Mouse (Mus musculus) kidney, postnatal 36 days (tissue): ENCODE results near the gene Ccar1.
"Not testable (repeated sequence)": the region's sequence is repeated elsewhere in the genome, so short reads cannot be mapped to it uniquely, and the experiment has no call there.

Experiments used
- DNase-seq, 2 experiments: peaks; one replicate each; pipeline ENCODE4 v3.0.0; 2021 to 2022; ENCODE audit warnings: mixed read lengths in 2 of 2

Gene Ccar1

GRCm38 (mm10) chr10:62724936-62725335 lies 67.2 kb downstream of the Ccar1 start:
- DNase-seq: no peak

DNA sequence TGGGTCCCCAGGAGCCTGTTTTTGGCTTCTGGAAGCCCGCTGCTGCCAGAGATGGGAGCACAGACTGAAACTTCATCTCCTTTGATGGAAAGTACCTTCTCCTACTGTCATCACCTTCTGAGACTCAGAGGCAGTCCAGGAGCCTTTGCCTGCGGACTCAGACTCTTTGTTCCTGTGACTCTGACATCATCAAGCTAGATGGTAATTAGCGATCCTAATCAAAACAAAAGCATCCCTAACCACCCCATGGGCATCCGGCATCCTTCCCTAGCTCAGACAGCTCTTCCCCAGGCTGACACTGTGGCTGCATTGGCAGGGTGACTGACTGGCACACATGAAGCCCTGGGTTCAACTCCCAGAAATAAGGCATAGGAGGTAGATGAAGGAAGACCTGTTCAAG lies 69.4 kb downstream of the Ccar1 start:
- DNase-seq: no peak

- DNase-seq: not testable (repeated sequence)
Observed at GRCm38 (mm10) chr10:62720574-62720973, 71.5 kb downstream of the Ccar1 start.

GRCm38 (mm10) chr10:62713457-62713856 lies 78.6 kb downstream of the Ccar1 start:
- DNase-seq: peak in 1 of 2 experiments; percentile 15

GRCm38 (mm10) chr10:62703579-62703978 lies 88.5 kb downstream of the Ccar1 start:
- no peak for DNase-seq

GRCm38 (mm10) chr10:62702436-62702835 lies 89.7 kb downstream of the Ccar1 start:
- DNase-seq: no peak
